Mouse (Mus musculus) c-Kit-positive CD71-negative TER-119-negative erythroid progenitor cells, embryonic 14.5 days (primary cell): Measurements from ENCODE around the gene Cnpy4.

ENCODE experiments used
- DNase-seq: peaks from one replicate; pipeline ENCODE4 v3.0.0-alpha.2; 2013; ENCODE audit warnings: low read depth

Gene Cnpy4

GRCm38 (mm10) chr5:138186950-138187638 lies at the start of gene Cnpy4, which contains the start of gene Taf6:
Gene Cnpy4 (plus strand): TSS chr5:138187485.
Gene Taf6 (minus strand): TSS chr5:138187451.
- DNase-seq, result peak; percentile 73

GRCm38 (mm10) chr5:138137935-138138549 lies 49.2 kb upstream of the Cnpy4 start:
- DNase-seq, result peak; percentile 75

GRCm38 (mm10) chr5:138138585-138138984 lies 48.7 kb upstream of the Cnpy4 start:
- DNase-seq, result no peak

- DNase-seq, result no peak
Measured at GRCm38 (mm10) chr5:138154390-138154789, 32.9 kb upstream of the Cnpy4 start.

GRCm38 (mm10) chr5:138155443-138155976 lies 31.8 kb upstream of the Cnpy4 start, which contains the start of gene Zfp113:
Gene Zfp113 (minus strand): TSS chr5:138155744.
- DNase-seq, result peak; percentile 94

GRCm38 (mm10) chr5:138160224-138160762 lies 27.0 kb upstream of the Cnpy4 start:
- DNase-seq, result no peak

GRCm38 (mm10) chr5:138160842-138161665 lies 26.2 kb upstream of the Cnpy4 start, which contains the start of gene Cops6:
Gene Cops6 (plus strand): TSS chr5:138161071.
- DNase-seq, result peak; percentile 83

GRCm38 (mm10) chr5:138163046-138163445 lies 24.2 kb upstream of the Cnpy4 start:
- no peak for DNase-seq

GRCm38 (mm10) chr5:138163610-138164009 lies 23.7 kb upstream of the Cnpy4 start:
- DNase-seq, result no peak

GRCm38 (mm10) chr5:138165594-138165993 lies 21.7 kb upstream of the Cnpy4 start:
- DNase-seq, result no peak

- peak; percentile 87 for DNase-seq
Measured at GRCm38 (mm10) chr5:138170936-138171561, 16.2 kb upstream of the Cnpy4 start.

- DNase-seq, result peak; percentile 96
Measured at GRCm38 (mm10) chr5:138171695-138172491, 15.4 kb upstream of the Cnpy4 start, which contains the start of the genes Ap4m1 and Mcm7. Gene Ap4m1 (plus strand): TSS chr5:138172002. Gene Mcm7 (minus strand): TSS chr5:138172422.

GRCm38 (mm10) chr5:138173217-138173616 lies 14.1 kb upstream of the Cnpy4 start:
- DNase-seq, result no peak

GRCm38 (mm10) chr5:138187661-138188306 lies 499 bp downstream of the Cnpy4 start:
- DNase-seq, result peak; percentile 66

GRCm38 (mm10) chr5:138193771-138194727 lies 6.8 kb downstream of the Cnpy4 start, which contains the start of gene Mblac1:
Gene Mblac1 (plus strand): TSS chr5:138194314.
- DNase-seq, result peak; percentile 80

GRCm38 (mm10) chr5:138194755-138195345 lies 7.6 kb downstream of the Cnpy4 start:
- DNase-seq, result no peak

GRCm38 (mm10) chr5:138195463-138195862 lies 8.2 kb downstream of the Cnpy4 start:
- DNase-seq, result no peak

GRCm38 (mm10) chr5:138199576-138199975 lies 12.3 kb downstream of the Cnpy4 start:
- no peak for DNase-seq
